Mouse (Mus musculus): ENCODE results near the gene Zdhhc14.

Gene Zdhhc14

DNA sequence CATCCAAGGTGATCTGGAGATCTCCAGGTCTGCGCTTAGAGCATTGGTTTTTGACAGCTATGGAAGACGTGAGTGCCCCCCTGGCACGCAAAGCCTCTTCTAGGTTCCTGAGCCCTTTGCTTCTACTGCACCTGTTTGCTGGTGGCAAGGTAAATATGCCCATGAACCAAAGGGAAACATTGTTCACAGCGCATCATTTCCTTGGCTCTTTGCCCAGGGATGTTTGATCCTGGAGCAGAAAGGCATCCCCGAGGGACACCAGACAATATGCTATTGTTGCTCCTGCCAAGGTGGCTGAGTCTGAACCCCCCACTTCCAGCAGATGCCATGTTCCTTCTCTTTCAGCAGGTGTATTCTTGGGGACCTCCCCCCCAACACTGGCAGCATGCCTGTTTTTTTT is 61.2 kb downstream of the Zdhhc14 start:
- no peak for DNase-seq (ENCODE audit: low spot score in 2 of 2)

DNA sequence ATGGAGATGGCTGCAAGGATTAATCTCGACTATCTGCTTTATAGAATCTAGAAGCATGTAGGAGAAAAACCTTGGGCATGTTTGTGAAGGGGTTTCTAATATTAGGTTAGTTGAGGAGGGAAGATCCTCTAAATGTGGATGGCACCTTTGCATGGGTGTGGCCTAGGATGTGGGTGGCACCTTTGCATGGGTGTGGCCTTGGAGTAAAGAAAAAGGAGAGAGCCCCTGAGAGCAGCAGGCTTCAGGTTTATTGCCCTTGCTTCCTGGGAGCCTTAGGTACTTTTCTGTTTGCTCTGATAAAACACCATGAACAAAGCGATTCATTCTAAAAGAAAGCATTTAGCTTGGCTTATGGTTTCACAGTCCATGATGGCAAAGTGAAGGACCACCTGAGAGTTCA is 62.2 kb downstream of the Zdhhc14 start:
- DNase-seq (ENCODE audit: low spot score in 2 of 2), result no peak

- no peak for DNase-seq (ENCODE audit: low spot score in 2 of 2)
These were observed 64.2 kb downstream of the Zdhhc14 start for GRCm38 (mm10) chr17:5556568-5556967.

DNA sequence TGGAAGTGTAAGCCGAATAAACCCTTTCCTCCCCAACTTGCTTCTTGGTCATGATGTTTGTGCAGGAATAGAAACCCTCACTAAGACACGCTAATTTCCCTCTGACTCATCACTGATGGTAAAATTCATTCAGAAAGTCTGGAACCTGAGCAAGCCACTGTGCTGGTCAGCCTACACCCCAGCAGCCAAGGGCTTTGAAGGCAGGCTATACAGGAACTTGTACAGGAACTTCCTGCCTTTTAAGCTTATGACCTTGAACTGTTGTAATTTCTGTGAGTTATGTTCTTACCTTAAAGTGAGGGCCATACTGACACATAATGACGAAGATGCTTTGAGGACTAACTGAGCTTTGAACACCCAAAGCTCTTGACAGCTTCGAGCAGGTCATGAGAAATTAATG is 67.9 kb downstream of the Zdhhc14 start:
- DNase-seq (ENCODE audit: low spot score in 2 of 2), result no peak

DNA sequence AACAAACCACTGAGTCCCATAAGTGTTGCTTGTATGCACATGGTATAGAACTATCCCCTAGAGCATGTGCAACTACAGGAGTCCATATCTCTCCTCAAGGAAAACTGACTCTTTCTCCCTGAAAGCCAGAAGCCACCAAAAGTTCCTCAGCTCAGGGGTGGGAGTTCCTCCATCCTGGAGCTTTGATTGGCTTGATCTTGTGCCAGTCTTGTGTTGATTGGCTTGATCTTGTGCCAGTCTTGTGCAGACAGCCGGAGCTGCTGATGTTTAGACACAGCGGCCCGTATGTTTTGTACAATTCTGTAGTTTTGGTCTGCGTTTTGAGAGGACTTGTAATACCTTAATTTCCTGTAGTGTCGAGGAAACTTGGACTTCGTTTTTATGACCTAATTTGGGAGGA is 70.8 kb downstream of the Zdhhc14 start:
- no peak for DNase-seq (ENCODE audit: low spot score in 2 of 2)

DNA sequence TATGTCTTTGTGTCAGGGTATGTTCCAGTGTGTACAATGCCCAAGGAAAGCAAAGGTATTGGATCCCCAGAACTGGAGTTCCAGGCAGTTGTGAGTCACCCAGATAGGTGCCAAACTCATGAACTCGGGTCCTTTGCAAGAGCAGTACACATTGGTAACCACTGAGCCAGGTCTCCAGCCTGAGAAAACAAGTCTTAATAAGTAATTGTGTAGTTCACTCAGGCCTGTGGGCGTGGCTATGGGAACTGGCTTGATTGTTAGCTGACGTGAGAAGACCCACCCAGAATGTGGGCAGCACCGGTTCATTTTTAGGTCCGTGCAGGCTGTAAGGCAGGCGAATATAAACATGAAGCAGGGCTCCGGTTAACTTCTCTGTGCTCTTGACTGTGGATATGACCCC is 73.6 kb downstream of the Zdhhc14 start:
- peak; percentile 32 to 54 for DNase-seq (ENCODE audit: low spot score in 2 of 2)

- no peak for DNase-seq (ENCODE audit: low spot score in 2 of 2)
These were observed 75.6 kb downstream of the Zdhhc14 start for GRCm38 (mm10) chr17:5567943-5568342.

- DNase-seq (ENCODE audit: low spot score in 2 of 2), result peak in 1 of 2 experiments; percentile 37
These were observed 77.0 kb downstream of the Zdhhc14 start for GRCm38 (mm10) chr17:5569131-5570030.

DNA sequence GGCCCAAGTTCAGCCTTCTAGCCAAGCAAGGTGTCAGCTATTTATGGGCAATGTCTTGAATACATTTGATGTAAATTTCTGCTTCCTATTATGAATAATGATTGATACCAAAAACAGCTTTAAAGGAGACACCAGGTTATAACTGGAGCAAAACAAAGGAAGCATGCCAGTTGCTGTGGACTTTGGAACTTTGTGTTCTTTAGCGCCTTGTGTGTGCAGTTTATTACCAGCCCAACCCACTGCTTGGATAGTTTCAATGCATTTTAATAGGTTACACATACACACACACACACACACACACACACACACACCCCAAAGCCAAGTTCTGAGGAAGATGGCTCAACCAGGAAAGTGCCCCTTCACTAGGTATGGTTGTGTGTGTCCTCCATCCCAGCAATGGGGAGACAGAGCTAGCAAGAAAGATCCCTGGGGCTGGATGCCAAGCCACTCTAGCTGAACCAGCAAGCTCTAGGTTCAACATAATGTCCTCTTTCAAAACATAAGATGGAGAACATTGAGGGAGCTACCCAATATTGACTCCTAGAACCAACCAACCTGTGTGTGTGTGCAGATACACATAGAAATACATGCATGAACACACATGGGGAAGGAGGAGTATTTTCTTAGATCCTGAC is 79.9 kb downstream of the Zdhhc14 start:
- no peak for DNase-seq (ENCODE audit: low spot score in 2 of 2)

- peak in 1 of 2 experiments; percentile 23 for DNase-seq (ENCODE audit: low spot score in 2 of 2)
These were observed 80.5 kb downstream of the Zdhhc14 start for GRCm38 (mm10) chr17:5572745-5573420.

DNA sequence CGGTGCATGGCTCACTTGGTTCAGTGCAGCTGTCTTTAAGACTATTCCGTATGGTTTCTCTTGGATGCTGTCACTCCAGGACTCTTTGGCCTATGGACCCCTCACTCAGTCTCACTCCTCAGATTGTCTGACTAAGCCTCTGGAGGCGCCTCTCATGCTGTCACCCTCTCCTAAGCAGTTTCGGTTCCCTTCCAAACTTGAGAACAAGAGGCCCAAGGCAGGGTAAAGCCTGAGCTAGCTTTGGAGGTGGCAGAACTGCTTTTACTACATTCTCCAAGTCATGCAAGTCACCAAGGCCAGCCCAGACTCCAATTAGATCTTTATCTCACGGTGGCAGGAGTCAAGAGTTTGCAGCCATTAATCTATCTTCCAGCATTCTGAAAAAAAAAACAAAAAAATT is 82.3 kb downstream of the Zdhhc14 start:
- peak; percentile 35 to 60 for DNase-seq (ENCODE audit: low spot score in 2 of 2)

GRCm38 (mm10) chr17:5575518-5575917 is 83.2 kb downstream of the Zdhhc14 start:
- no peak for DNase-seq (ENCODE audit: low spot score in 2 of 2)

DNA sequence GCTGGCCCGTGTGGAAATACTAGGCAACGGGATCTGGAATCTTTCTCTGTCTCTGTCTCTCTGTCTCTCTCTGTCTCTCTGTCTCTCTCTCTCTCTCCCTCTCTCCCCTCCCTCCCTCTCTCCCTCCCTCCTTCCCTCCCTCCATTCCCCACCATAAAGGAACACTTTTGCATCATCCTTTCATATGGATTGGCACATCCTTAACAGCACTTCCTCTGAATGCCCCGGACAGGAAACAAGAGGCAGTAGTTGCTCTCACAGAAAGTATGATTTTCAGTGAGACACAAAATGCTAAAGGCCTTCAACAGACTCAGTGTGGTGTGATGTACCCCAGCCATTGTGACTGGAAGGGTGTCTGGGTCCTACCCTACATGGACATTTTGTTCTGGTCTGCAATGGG is 89.9 kb downstream of the Zdhhc14 start:
- no peak for DNase-seq (ENCODE audit: low spot score in 2 of 2)

DNA sequence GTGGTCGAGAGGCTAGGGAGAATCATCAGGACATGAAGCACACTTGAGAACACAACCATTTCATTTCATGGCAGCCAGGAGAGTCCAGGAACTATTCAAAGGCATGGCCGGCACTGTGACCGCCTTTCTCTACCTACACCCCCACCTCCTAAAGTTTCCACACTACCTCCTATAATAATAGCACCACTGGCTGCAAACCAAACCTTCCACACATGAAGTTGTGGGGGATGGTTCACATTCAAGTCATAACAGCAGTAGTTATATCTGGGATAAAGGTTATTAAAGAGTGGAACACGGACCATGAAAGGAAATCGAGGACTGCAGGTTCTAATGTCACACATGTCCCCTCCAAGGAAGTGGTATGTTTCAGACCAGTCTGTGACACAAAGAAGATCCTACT is 90.6 kb downstream of the Zdhhc14 start:
- DNase-seq (ENCODE audit: low spot score in 2 of 2), result no peak

GRCm38 (mm10) chr17:5583472-5584145 is 91.3 kb downstream of the Zdhhc14 start:
- DNase-seq (ENCODE audit: low spot score in 2 of 2), result no peak

DNA sequence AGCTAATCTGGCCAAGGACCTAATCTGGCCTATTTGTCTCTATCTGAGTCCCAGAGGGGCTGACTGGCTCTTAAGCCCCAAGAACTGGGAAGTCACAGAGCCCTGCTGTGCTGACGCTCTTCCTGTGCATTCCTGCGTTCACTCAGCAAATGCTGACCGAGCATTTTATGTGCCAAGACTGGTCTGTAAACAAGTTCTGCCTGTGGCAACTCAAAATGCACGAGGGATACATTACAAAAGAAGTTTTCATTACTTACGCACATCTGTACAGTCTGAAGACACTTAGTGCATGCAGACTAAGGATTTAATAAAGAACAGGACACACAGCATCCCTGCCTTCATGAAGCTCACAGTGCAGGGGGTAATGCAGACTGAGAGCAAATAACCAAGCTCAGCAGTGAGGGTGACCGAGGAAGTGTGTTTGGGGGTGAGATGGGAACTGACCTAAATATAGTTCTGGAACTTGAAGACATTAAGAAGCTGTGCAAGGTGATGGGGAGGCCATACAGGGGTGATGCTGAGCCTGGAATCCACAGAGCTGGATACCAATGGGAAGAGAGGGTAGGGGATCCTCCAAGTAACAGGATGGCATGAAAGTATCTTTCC is 99.3 kb downstream of the Zdhhc14 start:
- no peak for DNase-seq (ENCODE audit: low spot score in 2 of 2)

- DNase-seq (ENCODE audit: low spot score in 2 of 2), result no peak
These were observed 100.7 kb downstream of the Zdhhc14 start for GRCm38 (mm10) chr17:5593071-5593470.

DNA sequence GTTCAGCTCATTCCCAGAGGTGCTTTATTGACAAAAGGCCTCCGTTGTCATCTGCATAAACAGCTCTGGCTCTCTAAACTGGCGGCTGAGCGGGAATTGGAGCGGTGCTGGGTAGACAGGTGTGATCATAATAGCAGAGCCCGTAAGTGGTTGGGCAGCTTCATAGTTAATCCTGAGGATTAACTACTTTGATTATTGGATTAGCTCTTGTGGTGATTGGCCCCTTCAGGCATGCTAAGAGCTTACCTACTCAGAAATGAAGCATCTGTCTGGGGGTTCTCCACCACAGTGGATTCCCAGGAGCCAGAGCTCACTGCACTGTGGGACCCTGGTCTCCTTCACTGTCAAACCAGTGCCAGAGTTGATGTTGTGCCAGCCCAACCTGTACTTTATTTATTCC is 102.7 kb downstream of the Zdhhc14 start:
- DNase-seq (ENCODE audit: low spot score in 2 of 2), result no peak

DNA sequence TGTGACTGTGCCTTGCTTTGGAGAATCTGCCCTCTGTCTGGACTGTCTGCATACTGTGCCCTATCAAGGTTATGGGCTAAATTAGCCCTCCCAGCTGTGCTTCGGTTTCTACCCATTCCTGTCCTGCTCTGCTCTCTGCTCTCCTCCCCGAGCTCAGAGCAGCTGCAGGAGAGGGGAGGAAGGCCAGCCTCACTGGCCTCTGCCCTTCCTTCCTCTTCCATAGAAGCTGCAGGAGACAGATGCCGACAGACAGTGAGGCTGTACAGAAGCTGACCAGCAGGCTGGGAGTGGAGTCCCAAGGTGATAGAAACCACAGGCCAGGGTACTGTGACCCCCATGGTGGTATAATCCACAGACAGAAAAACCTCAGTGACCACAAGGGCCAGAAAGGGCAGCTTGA is 104.1 kb downstream of the Zdhhc14 start:
- no peak for DNase-seq (ENCODE audit: low spot score in 2 of 2)

GRCm38 (mm10) chr17:5598999-5599398 is 106.6 kb downstream of the Zdhhc14 start:
- no peak for DNase-seq (ENCODE audit: low spot score in 2 of 2)

DNA sequence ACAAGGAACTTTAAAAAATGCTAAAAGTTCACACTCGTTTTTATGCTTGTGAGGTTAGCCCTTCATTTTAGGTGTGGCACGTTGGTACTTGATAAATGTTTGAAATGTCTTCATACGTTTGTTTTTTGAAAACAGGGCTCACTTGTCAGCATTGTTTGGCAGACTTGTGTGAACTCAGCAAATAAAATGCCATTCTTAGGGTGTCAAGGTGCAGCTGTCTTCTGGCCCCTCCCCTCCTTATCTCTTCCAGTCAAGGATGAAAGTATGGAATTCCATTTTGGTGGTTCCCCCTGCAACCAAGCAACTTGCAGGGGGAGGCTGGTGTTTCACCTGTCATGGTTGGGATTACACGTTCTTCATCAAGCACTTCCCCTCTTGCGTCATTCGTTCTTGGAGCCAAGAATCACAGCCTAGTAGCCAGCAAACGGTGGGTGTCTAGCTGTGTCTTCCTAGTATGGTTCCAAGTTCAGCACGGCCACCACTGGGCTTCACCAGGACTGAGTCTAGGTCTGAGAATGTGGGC is 108.2 kb downstream of the Zdhhc14 start:
- no peak for DNase-seq (ENCODE audit: low spot score in 2 of 2)

Data from urinary bladder, adult 18-20 months (tissue).